Mouse (Mus musculus) frontal cortex, postnatal 14 days (tissue): ENCODE measurements at regions not wholly inside any gene's neighbourhood (a gene's known extent, or its start where the extent isn't known, plus 50 kb on each side); places are given as distances from the start of the nearest gene placed in this dataset.

Experiments used
- DNase-seq, 2 experiments: peaks; one replicate each; pipeline ENCODE4 v3.0.0; 2022; ENCODE audit warnings: low spot score in 2 of 2

DNA sequence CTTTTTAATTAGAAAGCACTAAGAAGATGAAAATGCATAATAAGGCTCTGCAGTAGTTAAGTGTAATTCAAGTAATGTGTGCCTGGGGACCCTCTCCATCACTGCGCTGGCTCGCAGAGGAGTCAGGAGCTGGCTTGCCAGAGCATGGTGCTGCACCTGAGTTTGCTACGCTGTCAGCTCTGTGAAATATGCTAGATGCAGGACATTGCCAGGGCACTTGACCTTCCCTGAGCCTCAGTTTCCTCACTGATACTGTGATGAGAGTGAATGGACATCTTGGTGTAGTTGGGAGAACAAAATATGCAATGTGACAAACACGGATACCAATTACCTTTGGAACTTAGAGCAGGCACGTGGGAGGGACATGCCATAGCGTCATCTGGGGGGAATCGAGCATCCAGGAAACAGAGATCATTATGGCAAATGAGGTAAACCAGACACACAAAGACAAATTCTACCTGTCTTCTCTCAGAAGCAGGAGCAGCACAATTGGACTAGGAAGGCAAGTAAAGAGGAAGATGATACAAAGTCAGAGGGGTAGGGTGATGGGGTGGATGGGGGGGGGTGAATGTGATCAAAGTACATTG lies 133.6 kb upstream of the Slco3a1 start:
- no peak for DNase-seq

- no peak for DNase-seq
These were observed 132.9 kb upstream of the Slco3a1 start for GRCm38 (mm10) chr7:74687303-74688115.

DNA sequence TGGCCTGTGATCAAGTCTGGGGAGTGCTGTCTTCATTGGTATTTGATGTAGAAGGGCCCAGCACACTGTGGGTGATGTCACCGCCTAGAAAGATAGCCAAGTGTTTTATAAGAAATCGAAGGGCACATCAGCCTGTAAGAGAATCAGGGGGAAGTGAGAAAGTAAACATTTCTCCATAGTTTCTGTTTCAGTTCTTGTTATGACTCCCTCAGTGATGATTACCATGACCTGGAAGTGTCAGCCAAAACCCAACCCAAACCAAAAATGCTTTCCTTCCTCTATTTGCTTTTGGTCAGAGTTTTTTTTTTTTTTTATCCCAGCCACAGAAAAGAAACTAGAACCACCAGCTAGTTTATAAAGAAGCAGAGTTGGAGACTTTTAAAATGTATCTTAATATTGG lies 129.4 kb upstream of the Slco3a1 start:
- no peak for DNase-seq

GRCm38 (mm10) chr7:74673626-74674295 lies 119.2 kb upstream of the Slco3a1 start:
- DNase-seq = no peak

DNA sequence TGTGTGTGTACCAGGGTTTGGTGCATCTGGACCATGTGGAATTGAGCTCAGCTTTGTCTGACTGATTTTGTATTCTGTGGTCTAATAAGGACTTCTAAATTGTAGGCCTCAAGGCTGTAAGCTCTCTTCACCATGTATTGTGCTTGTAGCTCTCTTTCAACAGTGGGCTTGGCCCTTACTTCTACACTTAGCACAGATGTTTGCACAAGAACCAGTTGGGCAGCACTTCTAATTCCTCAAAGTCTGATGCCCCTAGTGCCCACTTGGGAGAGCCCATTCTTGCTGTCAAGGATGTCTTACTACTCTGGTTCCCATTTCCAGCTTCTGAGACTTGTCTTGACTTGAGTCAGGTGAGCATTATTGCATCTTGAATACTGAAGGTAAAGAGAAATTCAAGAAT lies 114.5 kb upstream of the Slco3a1 start:
- no peak for DNase-seq

DNA sequence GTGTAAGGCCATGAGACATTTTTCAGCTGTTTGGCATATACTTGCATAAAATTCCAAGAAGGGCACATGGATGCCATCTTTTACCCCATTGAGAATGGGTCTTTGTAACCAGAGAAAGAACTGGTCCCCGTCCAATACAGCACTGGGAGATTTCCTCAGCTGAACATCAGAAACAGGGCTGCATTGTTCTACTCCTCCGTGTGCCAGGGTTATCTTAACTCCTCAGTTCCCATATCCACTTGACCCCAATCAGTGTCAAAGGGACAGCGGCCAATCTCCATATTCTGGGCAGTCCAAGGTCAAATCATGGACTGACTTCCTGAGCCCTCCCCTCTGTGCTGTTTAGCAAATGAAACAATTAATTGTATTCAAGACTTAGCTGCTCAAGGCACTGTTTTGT lies 112.5 kb upstream of the Slco3a1 start:
- no peak for DNase-seq

- no peak for DNase-seq
These were observed 109.2 kb upstream of the Slco3a1 start for GRCm38 (mm10) chr7:74663820-74664219.

GRCm38 (mm10) chr7:74647310-74647709 lies 92.7 kb upstream of the Slco3a1 start:
- DNase-seq = no peak

- no peak for DNase-seq
These were observed 85.6 kb upstream of the Slco3a1 start for GRCm38 (mm10) chr7:74640171-74640570.

GRCm38 (mm10) chr7:74632217-74632616 lies 77.6 kb upstream of the Slco3a1 start:
- DNase-seq = no peak

DNA sequence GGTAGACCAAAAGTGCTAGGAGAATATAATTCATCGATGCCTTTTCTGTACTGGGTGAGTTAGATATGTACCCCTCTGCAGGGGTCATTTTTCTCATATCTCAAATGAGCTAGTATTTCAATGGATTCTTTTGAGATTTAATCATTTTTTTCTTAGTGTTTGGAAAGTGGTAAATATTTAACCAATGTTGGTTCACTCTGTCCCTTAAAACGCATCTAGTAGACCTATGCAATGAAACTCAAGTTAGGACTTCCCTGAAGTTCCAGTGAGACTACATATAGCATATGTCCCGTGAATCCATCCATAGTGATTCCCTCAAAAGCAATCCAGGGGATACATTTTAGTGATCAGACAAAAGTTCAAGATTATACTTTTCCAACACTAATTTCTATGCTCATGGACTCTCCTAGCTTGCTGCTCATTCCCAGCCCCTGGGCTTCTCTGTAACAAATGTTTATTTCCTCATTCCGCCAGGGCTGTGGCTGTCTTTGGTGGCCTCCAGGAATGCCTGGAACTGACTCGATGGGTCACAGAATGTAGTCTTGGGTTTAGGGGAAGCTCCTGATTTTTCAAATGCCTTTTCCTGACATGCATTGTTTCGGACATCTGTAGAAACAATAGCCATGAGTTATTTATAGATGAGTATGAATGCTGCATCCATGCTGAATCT lies 74.4 kb upstream of the Slco3a1 start:
- DNase-seq = no peak
